In the genomic region with DNA sequence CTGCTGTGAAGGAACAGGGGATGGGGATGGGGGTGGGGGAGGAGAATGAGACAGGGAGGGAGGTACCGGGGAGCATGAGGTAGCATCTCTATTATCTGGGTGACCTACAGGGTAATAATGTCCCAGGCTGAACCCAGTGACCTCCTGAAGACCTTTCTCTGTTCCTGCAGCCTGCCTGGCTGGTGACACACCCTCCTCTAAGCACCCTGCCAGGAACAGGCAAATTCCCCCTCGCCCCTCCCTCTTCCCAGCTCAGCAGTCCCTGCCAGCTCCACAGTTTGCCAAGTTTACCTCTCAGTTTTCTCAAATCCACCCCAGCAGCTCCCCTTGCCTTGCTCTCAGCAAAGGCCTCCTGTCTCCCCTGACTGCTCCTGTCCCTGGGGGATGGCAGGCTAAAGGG, we compare ENCODE assay signal across 10 mouse cellular contexts. TPM values are rescaled to one million over a fixed set of nuclear protein-coding genes. Genes with fewer than 3 reads are reported as not detected.
DNase-seq lines count a peak whose midpoint lies in the region; ATAC-seq and TF ChIP-seq lines count a peak whose summit lies in the region.
"Had no signal": no experiment of that assay in that cellular context is flagged by ENCODE, and none has a peak within 500 bp of the region (broad histone marks: within the 10 kb centered on the region; RNA-seq: fewer than 3 reads in every experiment).

No protein-coding gene starts in this region.

- H3K9ac ChIP-seq in kidney, embryonic 15.5 days, result no peak overlapping the region
- no peak overlapping the region for H3K9ac ChIP-seq in lung, postnatal 0 days (replicated peaks; ENCODE audit: low read depth)
- H3K9ac ChIP-seq: forebrain, postnatal 0 days; liver, embryonic 15.5 days had no signal

- H3K4me3 ChIP-seq in cerebellum, adult 2 months (replicated peaks; ENCODE audit: insufficient read depth, low read depth, low read length), result no peak overlapping the region
- H3K4me3 ChIP-seq in kidney, embryonic 15.5 days (replicated peaks), result no peak overlapping the region
- no peak overlapping the region for H3K4me3 ChIP-seq in lung, postnatal 0 days (ENCODE audit: low read depth, low read length)
- H3K4me3 ChIP-seq: liver, embryonic 15.5 days had no signal

- H3K27me3 ChIP-seq in cerebellum, adult 2 months (ENCODE audit: control insufficient read depth, insufficient read depth, low read length), result no peaks in the 10 kb centered on the region
- peaks cover 35% of the 10 kb centered on the region for H3K27me3 ChIP-seq in kidney, embryonic 15.5 days
- peaks cover 6% of the 10 kb centered on the region; the same call in 1 of the 2 replicates for H3K27me3 ChIP-seq in lung, postnatal 0 days (replicated peaks; ENCODE audit: insufficient read depth, low read length)

- no peaks in the 10 kb centered on the region for H3K36me3 ChIP-seq in kidney, embryonic 15.5 days
- H3K36me3 ChIP-seq in lung, postnatal 0 days (ENCODE audit: insufficient read depth, low read length), result no peaks in the 10 kb centered on the region
- H3K36me3 ChIP-seq: liver, embryonic 15.5 days had no signal

- 57% methylated on average over 2 of the region's 2 CpGs for WGBS in cerebellum, adult 2 months
- WGBS in kidney, embryonic 15.5 days, result 38% methylated on average over 2 of the region's 2 CpGs
- WGBS in lung, postnatal 0 days, result 12% methylated on average over 2 of the region's 2 CpGs

- no peak for TF ChIP-seq EP300 in lung, postnatal 0 days (IDR thresholded peaks at IDR 0.05)

- H3K27ac ChIP-seq in cerebellum, adult 2 months (ENCODE audit: insufficient read depth, low read length), result no peak overlapping the region
- no peak overlapping the region for H3K27ac ChIP-seq in kidney, embryonic 15.5 days
- no peak overlapping the region for H3K27ac ChIP-seq in lung, postnatal 0 days (ENCODE audit: low read length)
- H3K27ac ChIP-seq: liver, embryonic 15.5 days had no signal

- TF ChIP-seq POLR2A in cerebellum, adult 2 months (IDR thresholded peaks at IDR 0.05; ENCODE audit: borderline replicate concordance, insufficient read depth, low read length), result no peak

- no peak overlapping the region for H3K4me2 ChIP-seq in kidney, embryonic 15.5 days
- H3K4me2 ChIP-seq in lung, postnatal 0 days (replicated peaks; ENCODE audit: low read depth, low read length), result no peak overlapping the region
- H3K4me2 ChIP-seq: liver, embryonic 15.5 days had no signal

- TF ChIP-seq CTCF in cerebellum, adult 2 months (IDR thresholded peaks at IDR 0.05; ENCODE audit: borderline replicate concordance, insufficient read depth, low read depth, low read length), result no peak
- no peak for TF ChIP-seq CTCF in lung, postnatal 0 days (IDR thresholded peaks at IDR 0.05)

- H3K9me3 ChIP-seq in kidney, embryonic 15.5 days (replicated peaks), result no peaks in the 10 kb centered on the region
- no peaks in the 10 kb centered on the region for H3K9me3 ChIP-seq in lung, postnatal 0 days (ENCODE audit: low read length)
- H3K9me3 ChIP-seq: liver, embryonic 15.5 days had no signal

- peaks cover 43% of the 10 kb centered on the region for H3K4me1 ChIP-seq in cerebellum, adult 2 months (ENCODE audit: control insufficient read depth, insufficient read depth, low read length)
- peaks cover 14% of the 10 kb centered on the region for H3K4me1 ChIP-seq in kidney, embryonic 15.5 days
- H3K4me1 ChIP-seq in lung, postnatal 0 days (ENCODE audit: insufficient read depth, low read depth, low read length), result no peaks in the 10 kb centered on the region
- H3K4me1 ChIP-seq: liver, embryonic 15.5 days had no signal

- DNase-seq in cerebellum, postnatal 25 days, result peak; percentile 42 to 47
- no peak for DNase-seq in cerebellum, adult 2 months
- DNase-seq in kidney, adult 11 months, result peak; percentile 23
- peak; percentile 71 for DNase-seq in NIH3T3 (ENCODE audit: low read depth)
- peak; percentile 78 for DNase-seq in lung, postnatal 0 days (ENCODE audit: low spot score)
- no peak for DNase-seq in thymus, postnatal 25 days
- no peak for DNase-seq in urinary bladder, adult 2 months (ENCODE audit: low spot score)

- no peak for ATAC-seq in kidney, embryonic 15.5 days (replicated peaks; ENCODE audit: low FRiP score)
- ATAC-seq in lung, postnatal 0 days, result peak; percentile 49

RNA-seq across cellular contexts. Expression of a gene that starts 19.3 kb away (rescaled TPM):
- polyA plus RNA-seq in cerebellum, adult 2 months (2012; rRNA removed), result 32.1 and 35.8 TPM in 2 replicates
- polyA plus RNA-seq in kidney, embryonic 15.5 days (2015; fragmentation: Nextera tagmentation; extraction: Ambion mirVana), result 7.6 and 8.1 TPM in 2 replicates
- polyA plus RNA-seq in lung, postnatal 0 days (2015; fragmentation: Nextera tagmentation; extraction: Ambion mirVana), result 6.5 and 6.9 TPM in 2 replicates
- 20.5 and 26.8 TPM in 2 replicates for polyA plus RNA-seq in urinary bladder, adult 2 months (2012; rRNA removed)

RNA-seq across cellular contexts. Expression of a gene that starts 32.5 kb away (rescaled TPM):
- polyA plus RNA-seq in cerebellum, adult 2 months (2012; rRNA removed), result 7.1 and 7.6 TPM in 2 replicates
- polyA plus RNA-seq in kidney, embryonic 15.5 days (2015; fragmentation: Nextera tagmentation; extraction: Ambion mirVana), result 0.31 and 0.51 TPM in 2 replicates
- polyA plus RNA-seq in lung, postnatal 0 days (2015; fragmentation: Nextera tagmentation; extraction: Ambion mirVana), result 0.79 TPM in 1 of 2 replicates, not detected in the other
- 0.23 and 0.32 TPM in 2 replicates for polyA plus RNA-seq in urinary bladder, adult 2 months (2012; rRNA removed)
- polyA plus RNA-seq: liver, embryonic 15.5 days had no signal

RNA-seq across cellular contexts. Expression of a gene that starts 32.5 kb away (rescaled TPM):
- polyA plus RNA-seq in cerebellum, adult 2 months (2012; rRNA removed), result 3.2 and 3.6 TPM in 2 replicates
- polyA plus RNA-seq in kidney, embryonic 15.5 days (2015; fragmentation: Nextera tagmentation; extraction: Ambion mirVana), result 0.05 TPM in 2 replicates
- not detected in 2 replicates for polyA plus RNA-seq in lung, postnatal 0 days (2015; fragmentation: Nextera tagmentation; extraction: Ambion mirVana)
- 0.15 and 0.21 TPM in 2 replicates for polyA plus RNA-seq in urinary bladder, adult 2 months (2012; rRNA removed)
- polyA plus RNA-seq: liver, embryonic 15.5 days had no signal

Comparison
In these comparisons a context has a peak if more than half of its experiments do, and no peak if none do; other contexts are left out.
1. DNase-seq: peak in cerebellum, postnatal 25 days (2 of 2), kidney, adult 11 months (single experiment), NIH3T3 (single experiment) and lung, postnatal 0 days (single experiment); none in cerebellum, adult 2 months (0 of 2), thymus, postnatal 25 days (single experiment) and urinary bladder, adult 2 months (single experiment).